Mouse (Mus musculus) forebrain, embryonic 12.5 days (tissue): Measurements from ENCODE around the gene Susd6. TPM values are rescaled to one million over a fixed set of nuclear protein-coding genes. Genes with fewer than 3 reads are reported as not detected.
A peak's percentile ranks its signal among the peaks of the same experiment; 100 is the strongest.

ENCODE experiments used
- ATAC-seq: fragments of 200-750 bp; cut with Nextera tagmentation; 2 replicates; pipeline ENCODE4 v1.8.0; 2017; ENCODE audit warnings: moderate TSS enrichment; ENCODE audit not compliant: low FRiP score
- H3K27ac ChIP-seq: fragments of 300-500 bp; sonication (generic); 2 replicates; pipeline ENCODE4 v1.5.1; 2016; ENCODE audit warnings: mild to moderate bottlenecking
- H3K27me3 ChIP-seq: fragments of 300-500 bp; sonication (generic); 2 replicates; pipeline ENCODE4 v1.6.1; 2016; ENCODE audit warnings: mild to moderate bottlenecking
- H3K36me3 ChIP-seq: fragments of 300-500 bp; sonication (generic); replicated peaks from 2 replicates; pipeline ENCODE4 v1.6.1; 2016; ENCODE audit warnings: mild to moderate bottlenecking
- H3K4me1 ChIP-seq: fragments of 300-500 bp; sonication (generic); 2 replicates; pipeline ENCODE4 v1.6.1; 2016
- H3K4me2 ChIP-seq: fragments of 300-500 bp; sonication (generic); 2 replicates; pipeline ENCODE4 v1.6.1; 2016; ENCODE audit warnings: mild to moderate bottlenecking, moderate library complexity
- H3K4me3 ChIP-seq: fragments of 300-500 bp; sonication (generic); replicated peaks from 2 replicates; pipeline ENCODE4 v1.5.1; 2016; ENCODE audit warnings: mild to moderate bottlenecking
- H3K9ac ChIP-seq: fragments of 300-500 bp; sonication (generic); 2 replicates; pipeline ENCODE4 v1.6.1; 2016; ENCODE audit warnings: mild to moderate bottlenecking
- H3K9me3 ChIP-seq: fragments of 300-500 bp; sonication (generic); 2 replicates; pipeline ENCODE4 v1.6.1; 2016
- WGBS: fragments of 180-500 bp; shearing (Covaris S2); methylation state at CpG from one replicate; pipeline ENCODE4 v1.1.7; 2016; 5-methylcytosine and 5-hydroxymethylcytosine counted together
- polyA plus RNA-seq: library from polyadenylated mRNA; unstranded; fragments of >200 nt; fragmentation: Nextera tagmentation; extraction: Ambion mirVana; gene quantifications from 2 replicates; pipeline ENCODE4 v1.2.1, GENCODE M21; 2016

The Susd6 gene
- polyA plus RNA-seq, 1 experiment from 2014 or later, result 19.5 TPM

- Histone ChIP-seq H3K4me3 (no peak overlapping the region), H3K27ac (no peak overlapping the region), H3K36me3 (no peaks in the 10 kb centered on the region), H3K9me3 (no peaks in the 10 kb centered on the region), H3K4me2 (no peak overlapping the region), H3K4me1 (peaks cover 13% of the 10 kb centered on the region), H3K27me3 (no peaks in the 10 kb centered on the region), H3K9ac (no peak overlapping the region)
- WGBS, result 86% methylated on average over 1 of the region's 1 CpGs
- no peak for ATAC-seq
Measured at GRCm38 (mm10) chr12:80852001-80852400, 61.7 kb downstream of the Susd6 start.

GRCm38 (mm10) chr12:80853737-80854136, 63.4 kb downstream of the Susd6 start:
- no peak for ATAC-seq
- peaks cover 28% of the 10 kb centered on the region for H3K4me1 ChIP-seq
- 77% methylated on average over 3 of the region's 3 CpGs for WGBS

GRCm38 (mm10) chr12:80854671-80855070, 64.4 kb downstream of the Susd6 start:
- H3K4me3 ChIP-seq, result no peak overlapping the region
- no peak overlapping the region for H3K27ac ChIP-seq
- WGBS, result 94% methylated on average over 4 of the region's 4 CpGs
- H3K9ac ChIP-seq, result no peak overlapping the region
- no peak overlapping the region for H3K4me2 ChIP-seq
- no peaks in the 10 kb centered on the region for H3K27me3 ChIP-seq
- no peaks in the 10 kb centered on the region for H3K36me3 ChIP-seq
- no peaks in the 10 kb centered on the region for H3K9me3 ChIP-seq
- ATAC-seq, result no peak
- H3K4me1 ChIP-seq, result peaks cover 31% of the 10 kb centered on the region

More at GRCm38 (mm10) chr12:80853737-80854136, 63.4 kb downstream of the Susd6 start:
- Histone ChIP-seq H3K4me3 (no peak overlapping the region), H3K36me3 (no peaks in the 10 kb centered on the region), H3K9ac (no peak overlapping the region), H3K27ac (no peak overlapping the region), H3K4me2 (no peak overlapping the region), H3K9me3 (no peaks in the 10 kb centered on the region), H3K27me3 (no peaks in the 10 kb centered on the region)

- Histone ChIP-seq H3K4me1 (peaks cover 31% of the 10 kb centered on the region), H3K9me3 (no peaks in the 10 kb centered on the region), H3K4me2 (no peak overlapping the region), H3K36me3 (no peaks in the 10 kb centered on the region), H3K4me3 (no peak overlapping the region), H3K27ac (no peak overlapping the region), H3K27me3 (no peaks in the 10 kb centered on the region), H3K9ac (no peak overlapping the region)
- WGBS, result 96% methylated on average over 2 of the region's 2 CpGs
- ATAC-seq, result no peak
Measured at GRCm38 (mm10) chr12:80855100-80855499, 64.8 kb downstream of the Susd6 start.

- Histone ChIP-seq H3K4me1 (peaks cover 31% of the 10 kb centered on the region), H3K27ac (no peak overlapping the region), H3K4me3 (no peak overlapping the region), H3K9ac (no peak overlapping the region), H3K36me3 (no peaks in the 10 kb centered on the region), H3K27me3 (no peaks in the 10 kb centered on the region), H3K9me3 (no peaks in the 10 kb centered on the region), H3K4me2 (no peak overlapping the region)
- no peak for ATAC-seq
- 13% methylated on average over 1 of the region's 1 CpGs for WGBS
Measured at GRCm38 (mm10) chr12:80855581-80855980, 65.3 kb downstream of the Susd6 start.

- H3K4me1 ChIP-seq, result peaks cover 40% of the 10 kb centered on the region
- no peak overlapping the region for H3K9ac ChIP-seq
- peak overlapping the region; percentile 63 for H3K27ac ChIP-seq
- 29% methylated on average over 3 of the region's 3 CpGs for WGBS
- ATAC-seq, result peak; percentile 60
- no peaks in the 10 kb centered on the region for H3K9me3 ChIP-seq
- H3K27me3 ChIP-seq, result no peaks in the 10 kb centered on the region
- no peak overlapping the region for H3K4me3 ChIP-seq
- no peak overlapping the region for H3K4me2 ChIP-seq
- H3K36me3 ChIP-seq, result no peaks in the 10 kb centered on the region
Measured at GRCm38 (mm10) chr12:80857636-80858293, 67.5 kb downstream of the Susd6 start.

GRCm38 (mm10) chr12:80858307-80858706, 68.0 kb downstream of the Susd6 start:
- Histone ChIP-seq H3K4me1 (peaks cover 42% of the 10 kb centered on the region), H3K27me3 (no peaks in the 10 kb centered on the region), H3K9ac (no peak overlapping the region), H3K4me2 (no peak overlapping the region), H3K27ac (peak overlapping the region; percentile 81), H3K4me3 (no peak overlapping the region), H3K36me3 (no peaks in the 10 kb centered on the region), H3K9me3 (no peaks in the 10 kb centered on the region)
- WGBS, result 60% methylated on average over 2 of the region's 2 CpGs
- ATAC-seq, result peak; percentile 69

- Histone ChIP-seq H3K9ac (no peak overlapping the region), H3K4me1 (peaks cover 38% of the 10 kb centered on the region), H3K36me3 (no peaks in the 10 kb centered on the region), H3K27me3 (no peaks in the 10 kb centered on the region), H3K4me3 (no peak overlapping the region), H3K4me2 (no peak overlapping the region), H3K27ac (0 out of 2 replicates have a peak overlapping the region, but pooled peaks have one; percentile 21), H3K9me3 (no peaks in the 10 kb centered on the region)
- ATAC-seq, result no peak
- WGBS, result 17% methylated on average over 1 of the region's 1 CpGs
Measured at GRCm38 (mm10) chr12:80861916-80862315, 71.6 kb downstream of the Susd6 start.

- Histone ChIP-seq H3K9ac (no peak overlapping the region), H3K36me3 (no peaks in the 10 kb centered on the region), H3K4me2 (no peak overlapping the region), H3K27ac (no peak overlapping the region), H3K4me1 (peaks cover 25% of the 10 kb centered on the region), H3K27me3 (no peaks in the 10 kb centered on the region), H3K4me3 (no peak overlapping the region), H3K9me3 (no peaks in the 10 kb centered on the region)
- ATAC-seq, result no peak
- WGBS, result 85% methylated on average over 2 of the region's 2 CpGs
Measured at GRCm38 (mm10) chr12:80863370-80863769, 73.1 kb downstream of the Susd6 start.

GRCm38 (mm10) chr12:80865175-80865574, 74.9 kb downstream of the Susd6 start:
- no peak for ATAC-seq
- WGBS, result 93% methylated on average over 4 of the region's 4 CpGs

GRCm38 (mm10) chr12:80866023-80866422, 75.7 kb downstream of the Susd6 start:
- Histone ChIP-seq H3K4me1 (peaks cover 19% of the 10 kb centered on the region), H3K27ac (no peak overlapping the region), H3K36me3 (peaks cover 14% of the 10 kb centered on the region), H3K4me2 (no peak overlapping the region), H3K27me3 (no peaks in the 10 kb centered on the region), H3K9ac (no peak overlapping the region), H3K9me3 (no peaks in the 10 kb centered on the region), H3K4me3 (no peak overlapping the region)
- no peak for ATAC-seq
- 88% methylated on average over 2 of the region's 2 CpGs for WGBS

More at GRCm38 (mm10) chr12:80865175-80865574, 74.9 kb downstream of the Susd6 start:
- H3K4me2 ChIP-seq, result no peak overlapping the region
- H3K27ac ChIP-seq, result no peak overlapping the region
- H3K9ac ChIP-seq, result no peak overlapping the region
- H3K27me3 ChIP-seq, result no peaks in the 10 kb centered on the region
- H3K4me1 ChIP-seq, result peaks cover 19% of the 10 kb centered on the region
- H3K4me3 ChIP-seq, result no peak overlapping the region
- H3K9me3 ChIP-seq, result no peaks in the 10 kb centered on the region
- H3K36me3 ChIP-seq, result peaks cover 12% of the 10 kb centered on the region

GRCm38 (mm10) chr12:80867083-80867482, 76.8 kb downstream of the Susd6 start:
- no peak overlapping the region for H3K27ac ChIP-seq
- no peak overlapping the region for H3K4me2 ChIP-seq
- no peak for ATAC-seq
- H3K4me3 ChIP-seq, result no peak overlapping the region
- 85% methylated on average over 3 of the region's 3 CpGs for WGBS
- no peak overlapping the region for H3K9ac ChIP-seq
- peaks cover 12% of the 10 kb centered on the region for H3K4me1 ChIP-seq
- peaks cover 14% of the 10 kb centered on the region for H3K36me3 ChIP-seq
- H3K27me3 ChIP-seq, result no peaks in the 10 kb centered on the region
- no peaks in the 10 kb centered on the region for H3K9me3 ChIP-seq

- no peak overlapping the region for H3K27ac ChIP-seq
- no peaks in the 10 kb centered on the region for H3K9me3 ChIP-seq
- H3K36me3 ChIP-seq, result peaks cover 14% of the 10 kb centered on the region
- no peak overlapping the region for H3K4me3 ChIP-seq
- peaks cover 7% of the 10 kb centered on the region; the same call in 1 of the 2 replicates for H3K4me1 ChIP-seq
- no peak for ATAC-seq
- no peak overlapping the region for H3K9ac ChIP-seq
- 91% methylated on average over 7 of the region's 7 CpGs for WGBS
- H3K4me2 ChIP-seq, result no peak overlapping the region
- H3K27me3 ChIP-seq, result no peaks in the 10 kb centered on the region
Measured at GRCm38 (mm10) chr12:80868401-80868800, 78.1 kb downstream of the Susd6 start.
